Mouse (Mus musculus) CH12.LX (cell line): ENCODE results near the gene Fgfr2. TPM values are rescaled to one million over a fixed set of nuclear protein-coding genes. Genes with fewer than 3 reads are reported as not detected.

ENCODE experiments used
- DNase-seq: peaks from one replicate; pipeline ENCODE4 v3.0.0-alpha.2; 2013; ENCODE audit errors: extremely low read depth
- H3K27ac ChIP-seq: 2 replicates; pipeline ENCODE4 v1.5.1; 2012; ENCODE audit warnings: low read depth, mild to moderate bottlenecking, control low read depth, moderate library complexity; ENCODE audit not compliant: insufficient read depth
- H3K27me3 ChIP-seq: replicated peaks from 2 replicates; pipeline ENCODE3; 2012; ENCODE audit warnings: inconsistent platforms
- H3K36me3 ChIP-seq, 2 experiments: replicated peaks in 1 of 2; 2 replicates each; pipeline versions ENCODE3 to v1.6.1; 2012; ENCODE audit warnings: inconsistent platforms in 1 of 2, low read length in 1 of 2, mild to moderate bottlenecking in 1 of 2, mixed read lengths in 1 of 2, moderate library complexity in 1 of 2; ENCODE audit not compliant: control insufficient read depth in 1 of 2, insufficient read depth in 1 of 2
- H3K4me1 ChIP-seq, 2 experiments: 2 replicates each; pipeline ENCODE4 v1.6.1; 2012; ENCODE audit warnings: inconsistent platforms in 1 of 2, moderate library complexity in 1 of 2; ENCODE audit not compliant: insufficient read depth in 2 of 2, control insufficient read depth in 1 of 2
- H3K4me2 ChIP-seq: 2 replicates; pipeline ENCODE4 v1.6.1; 2012; ENCODE audit warnings: low read depth, mild to moderate bottlenecking, control low read depth; ENCODE audit not compliant: poor library complexity, insufficient read depth, severe bottlenecking
- H3K4me3 ChIP-seq, 3 experiments: fragments of 150-350 bp in 1 of 3; sonication (generic) in 1 of 3; replicated peaks in 1 of 3; 2 replicates each; pipeline versions ENCODE3 to v1.5.1; 2011 to 2012; ENCODE audit warnings: low read depth in 2 of 3, low read length in 2 of 3, mild to moderate bottlenecking in 2 of 3, moderate library complexity in 2 of 3, control low read depth in 1 of 3, improper control_type of control experiment in 1 of 3, inconsistent platforms in 1 of 3, mixed read lengths in 1 of 3; ENCODE audit not compliant: poor library complexity in 1 of 3
- H3K79me2 ChIP-seq: replicated peaks from 2 replicates; pipeline ENCODE4 v1.6.1; 2012; ENCODE audit warnings: mild to moderate bottlenecking, moderate library complexity; ENCODE audit not compliant: control insufficient read depth, poor library complexity, insufficient read depth, severe bottlenecking; ENCODE audit errors: extremely low read depth
- H3K9ac ChIP-seq: 2 replicates; pipeline ENCODE4 v1.6.1; 2012; ENCODE audit warnings: low read depth, mild to moderate bottlenecking, control low read depth, moderate library complexity; ENCODE audit not compliant: insufficient read depth
- H3K9me3 ChIP-seq: replicated peaks from 2 replicates; pipeline ENCODE3; 2012; ENCODE audit warnings: low read length, inconsistent platforms, mixed read lengths
- CHD1 ChIP-seq: IDR thresholded peaks from 2 replicates; pipeline ENCODE4 v1.6.1; 2012; ENCODE audit warnings: low read depth, low read length, improper control_type of control experiment, inconsistent platforms
- CHD2 ChIP-seq: IDR thresholded peaks from 2 replicates; pipeline ENCODE4 v1.6.1; 2011; ENCODE audit warnings: low read length, improper control_type of control experiment
- ELF1 ChIP-seq: IDR thresholded peaks from 2 replicates; pipeline ENCODE4 v1.6.1; 2014; ENCODE audit warnings: low read depth, mild to moderate bottlenecking, inconsistent platforms, low read length, improper control_type of control experiment
- GABPA ChIP-seq: IDR thresholded peaks from 2 replicates; pipeline ENCODE4 v1.6.1; 2012; ENCODE audit warnings: low read depth, low read length, improper control_type of control experiment, inconsistent platforms; ENCODE audit not compliant: insufficient replicate concordance
- HCFC1 ChIP-seq: IDR thresholded peaks from 2 replicates; pipeline ENCODE4 v1.6.1; 2012; ENCODE audit warnings: low read depth, mild to moderate bottlenecking, inconsistent platforms, low read length, improper control_type of control experiment
- JUND ChIP-seq: conservative IDR thresholded peaks from 2 replicates; pipeline ENCODE4 v1.6.1; 2011; ENCODE audit warnings: low read depth, low read length, improper control_type of control experiment
- MAX ChIP-seq: IDR thresholded peaks from 2 replicates; pipeline ENCODE4 v1.6.1; 2011; ENCODE audit warnings: low read length, improper control_type of control experiment
- MEF2A ChIP-seq: IDR thresholded peaks from 2 replicates; pipeline ENCODE4 v1.6.1; 2014; ENCODE audit warnings: low read depth, mild to moderate bottlenecking, inconsistent platforms, low read length, improper control_type of control experiment, borderline replicate concordance
- MXI1 ChIP-seq: IDR thresholded peaks from 2 replicates; pipeline ENCODE4 v1.6.1; 2011; ENCODE audit warnings: mild to moderate bottlenecking, low read depth, low read length, improper control_type of control experiment
- NRF1 ChIP-seq: IDR thresholded peaks from 2 replicates; pipeline ENCODE4 v1.6.1; 2014; ENCODE audit warnings: low read depth, mild to moderate bottlenecking, inconsistent platforms, low read length, improper control_type of control experiment, moderate library complexity
- POLR2A ChIP-seq: IDR thresholded peaks from 2 replicates; pipeline ENCODE4 v1.6.1; 2011; ENCODE audit warnings: low read depth, mild to moderate bottlenecking, improper control_type of control experiment, low read length
- POLR2AphosphoS2 ChIP-seq: IDR thresholded peaks from 2 replicates; pipeline ENCODE4 v1.6.1; 2011; ENCODE audit warnings: low read depth, low read length, improper control_type of control experiment
- RCOR1 ChIP-seq: conservative IDR thresholded peaks from 2 replicates; pipeline ENCODE4 v1.6.1; 2012; ENCODE audit warnings: low read depth, mild to moderate bottlenecking, inconsistent platforms, low read length, improper control_type of control experiment
- SMC3 ChIP-seq: IDR thresholded peaks from 2 replicates; pipeline ENCODE4 v1.6.1; 2011; ENCODE audit warnings: low read depth, low read length, improper control_type of control experiment
- UBTF ChIP-seq: IDR thresholded peaks from 2 replicates; pipeline ENCODE4 v1.6.1; 2012; ENCODE audit warnings: low read depth, mild to moderate bottlenecking, inconsistent platforms, low read length, improper control_type of control experiment, moderate library complexity
- ZC3H11A ChIP-seq: IDR thresholded peaks from 2 replicates; pipeline ENCODE4 v1.6.1; 2012; ENCODE audit warnings: low read depth, mild to moderate bottlenecking, inconsistent platforms, low read length, improper control_type of control experiment
- ZKSCAN1 ChIP-seq: IDR thresholded peaks from 2 replicates; pipeline ENCODE4 v1.6.1; 2012; ENCODE audit warnings: low read depth, inconsistent platforms, low read length, improper control_type of control experiment, borderline replicate concordance
- ZMIZ1 ChIP-seq: IDR thresholded peaks from 2 replicates; pipeline ENCODE4 v1.6.1; 2012; ENCODE audit warnings: low read depth, mild to moderate bottlenecking, inconsistent platforms, low read length, improper control_type of control experiment
- dilution Hi-C: fragments of 300-500 bp; cut with MboI; formaldehyde crosslinking; loops from 2 replicates; pipeline ENCODE4 v1.14.3; 2020; ENCODE audit warnings: low sequenced_read_pairs; ENCODE audit not compliant: extremely low pct_unique_long_range_greater_than_20kb, extremely low pct_ligation_motif_present
- in situ Hi-C: fragments of 300-500 bp; cut with MboI; formaldehyde crosslinking; loops from 3 replicates; pipeline ENCODE4 v1.14.3; 2019; ENCODE audit warnings: low sequenced_read_pairs, low pct_ligation_motif_present, low pct_unique_long_range_greater_than_20kb, mixed read lengths
- polyA plus RNA-seq: library from polyadenylated mRNA; unstranded; fragments of >175 nt; gene quantifications from 2 replicates; pipeline ENCODE4 v1.2.1, GENCODE M21; 2012; ENCODE audit warnings: low read depth; ENCODE audit not compliant: insufficient read length
- total RNA-seq, 2 experiments: library from RNA; depleted of rRNA; stranded (reverse); fragments of 300-350 nt in 1 of 2; fragments of >200 nt in 1 of 2; gene quantifications; 2 replicates each; pipeline ENCODE4 v1.2.3; 2012 to 2014

The Fgfr2 gene
- total and polyA plus RNA-seq, 3 experiments = not detected

GRCm38 (mm10) chr7:132801509-132801908 is 321.6 kb downstream of the Fgfr2 start:
- no peaks in the 10 kb centered on the region for H3K9me3 ChIP-seq
- no peak for TF ChIP-seq MAX
- dilution Hi-C loops = no loop called here

GRCm38 (mm10) chr7:132800868-132801267 is 322.3 kb downstream of the Fgfr2 start:
- Histone ChIP-seq H3K4me2 (no peak overlapping the region), H3K36me3 (peaks cover 8 to 88% of the 10 kb centered on the region in 2 experiments), H3K9ac (no peak overlapping the region), H3K9me3 (no peaks in the 10 kb centered on the region), H3K4me3 (no peak overlapping the region), H3K79me2 (peaks cover 36% of the 10 kb centered on the region), H3K27me3 (no peaks in the 10 kb centered on the region), H3K4me1 (peaks cover 33 to 82% of the 10 kb centered on the region in 2 experiments), H3K27ac (no peak overlapping the region)
- dilution Hi-C loops (no loop called here), in situ Hi-C loops (no loop called here)
- DNase-seq = no peak
- no peak for TF ChIP-seq MEF2A

More at GRCm38 (mm10) chr7:132801509-132801908, 321.6 kb downstream of the Fgfr2 start:
- no peak overlapping the region for H3K4me3 ChIP-seq
- H3K9ac ChIP-seq = no peak overlapping the region
- H3K79me2 ChIP-seq = peaks cover 41% of the 10 kb centered on the region
- H3K4me1 ChIP-seq = peaks cover 33 to 89% of the 10 kb centered on the region in 2 experiments
- no peak overlapping the region for H3K4me2 ChIP-seq
- H3K27me3 ChIP-seq = no peaks in the 10 kb centered on the region
- in situ Hi-C loops = no loop called here
- no peak for DNase-seq
- peaks cover 8 to 88% of the 10 kb centered on the region in 2 experiments for H3K36me3 ChIP-seq
- H3K27ac ChIP-seq = no peak overlapping the region

GRCm38 (mm10) chr7:132799119-132800016 is 323.8 kb downstream of the Fgfr2 start:
- no peak overlapping the region for H3K9ac ChIP-seq
- in situ Hi-C loops (no loop called here), dilution Hi-C loops (no loop called here)
- no peaks in the 10 kb centered on the region for H3K27me3 ChIP-seq
- H3K27ac ChIP-seq = no peak overlapping the region
- DNase-seq = no peak
- TF ChIP-seq POLR2A = no peak
- no peak for TF ChIP-seq RCOR1
- TF ChIP-seq SMC3 = no peak
- TF ChIP-seq ZC3H11A = no peak
- no peak for TF ChIP-seq CHD2
- no peak for TF ChIP-seq MAX
- TF ChIP-seq CHD1 = no peak
- no peak for TF ChIP-seq MXI1
- TF ChIP-seq JUND = no peak
- TF ChIP-seq ZMIZ1 = no peak
- no peak for TF ChIP-seq ZKSCAN1
- no peak for TF ChIP-seq HCFC1
- TF ChIP-seq NRF1 = no peak
- no peak for TF ChIP-seq UBTF
- TF ChIP-seq POLR2AphosphoS2 = no peak
- TF ChIP-seq ELF1 = no peak
- no peak for TF ChIP-seq GABPA
- TF ChIP-seq, all 38 proteins: peak for 0
- Histone ChIP-seq H3K9me3 (no peaks in the 10 kb centered on the region), H3K4me3 (no peak overlapping the region), H3K4me1 (peaks cover 25 to 75% of the 10 kb centered on the region in 2 experiments), H3K79me2 (peaks cover 32% of the 10 kb centered on the region), H3K36me3 (peaks cover 8 to 85% of the 10 kb centered on the region in 2 experiments), H3K4me2 (no peak overlapping the region)
